Mouse (Mus musculus): ENCODE results near the gene Atr. TPM values are rescaled to one million over a fixed set of nuclear protein-coding genes. Genes with fewer than 3 reads are reported as not detected.

The Atr gene
- polyA plus RNA-seq, 2 experiments, result 3.6 TPM

GRCm38 (mm10) chr9:95961058-95961457, 103.7 kb downstream of the Atr start:
- Histone ChIP-seq H3K4me2 (ENCODE audit: low read depth) (no peak overlapping the region), H3K9ac (replicated peaks) (no peak overlapping the region), H3K36me3 (replicated peaks; ENCODE audit: control insufficient read depth, insufficient read depth, low read depth) (peaks cover 3% of the 10 kb centered on the region), H3K4me1 (replicated peaks; ENCODE audit: control insufficient read depth in 2 of 2, insufficient read depth in 2 of 2, low read length in 1 of 2) (no peaks in the 10 kb centered on the region), H3K27me3 (ENCODE audit: control insufficient read depth, insufficient read depth, low read length) (no peaks in the 10 kb centered on the region), H3K4me3 (ENCODE audit: insufficient read depth in 1 of 2, low read depth in 2 of 2, low read length in 2 of 2) (no peak overlapping the region), H3K27ac (no peak overlapping the region), H3K9me3 (ENCODE audit: control insufficient read depth, low read length) (no peaks in the 10 kb centered on the region)
- no peak for ATAC-seq (ENCODE audit: insufficient read depth)
- DNase-seq (ENCODE audit: low read depth in 3 of 3, low spot score in 3 of 3), result no peak
- TF ChIP-seq CTCF (IDR thresholded peaks at IDR 0.05; ENCODE audit: low read depth) (no peak), EP300 (IDR thresholded peaks at IDR 0.05; ENCODE audit: low read depth) (no peak)

- no peak for TF ChIP-seq EP300 (IDR thresholded peaks at IDR 0.05; ENCODE audit: low read depth)
- peaks cover 6% of the 10 kb centered on the region for H3K36me3 ChIP-seq (replicated peaks; ENCODE audit: control insufficient read depth, insufficient read depth, low read depth)
- ATAC-seq (ENCODE audit: insufficient read depth), result no peak
- no peak overlapping the region for H3K9ac ChIP-seq (replicated peaks)
- H3K4me3 ChIP-seq (ENCODE audit: insufficient read depth in 1 of 2, low read depth in 2 of 2, low read length in 2 of 2), result no peak overlapping the region
- DNase-seq (ENCODE audit: low read depth in 3 of 3, low spot score in 3 of 3), result no peak
- 86% methylated on average over 13 of the region's 13 CpGs for WGBS (ENCODE audit: insufficient replicate concordance)
- no peak overlapping the region for H3K27ac ChIP-seq
- H3K27me3 ChIP-seq (ENCODE audit: control insufficient read depth, insufficient read depth, low read length), result no peaks in the 10 kb centered on the region
- no peaks in the 10 kb centered on the region for H3K4me1 ChIP-seq (replicated peaks; ENCODE audit: control insufficient read depth in 2 of 2, insufficient read depth in 2 of 2, low read length in 1 of 2)
- no peak overlapping the region for H3K4me2 ChIP-seq (ENCODE audit: low read depth)
- H3K9me3 ChIP-seq (ENCODE audit: control insufficient read depth, low read length), result no peaks in the 10 kb centered on the region
Observed at GRCm38 (mm10) chr9:95964037-95964436, 106.6 kb downstream of the Atr start.

GRCm38 (mm10) chr9:95978279-95978678, 120.9 kb downstream of the Atr start:
- Histone ChIP-seq H3K36me3 (replicated peaks; ENCODE audit: control insufficient read depth, insufficient read depth, low read depth) (peaks cover 23% of the 10 kb centered on the region), H3K4me3 (ENCODE audit: insufficient read depth in 1 of 2, low read depth in 2 of 2, low read length in 2 of 2) (no peak overlapping the region), H3K27me3 (ENCODE audit: control insufficient read depth, insufficient read depth, low read length) (no peaks in the 10 kb centered on the region), H3K9ac (replicated peaks) (no peak overlapping the region), H3K4me1 (replicated peaks; ENCODE audit: control insufficient read depth in 2 of 2, insufficient read depth in 2 of 2, low read length in 1 of 2) (no peaks in the 10 kb centered on the region), H3K4me2 (ENCODE audit: low read depth) (no peak overlapping the region), H3K9me3 (ENCODE audit: control insufficient read depth, low read length) (no peaks in the 10 kb centered on the region), H3K27ac (no peak overlapping the region)
- ATAC-seq (ENCODE audit: insufficient read depth) (no peak), DNase-seq (ENCODE audit: low read depth in 3 of 3, low spot score in 3 of 3) (no peak)
- WGBS (ENCODE audit: insufficient replicate concordance), result 60% methylated on average over 2 of the region's 2 CpGs
- no peak for TF ChIP-seq CTCF (IDR thresholded peaks at IDR 0.05; ENCODE audit: low read depth)
- TF ChIP-seq EP300 (IDR thresholded peaks at IDR 0.05; ENCODE audit: low read depth), result no peak

GRCm38 (mm10) chr9:95979896-95980295, 122.5 kb downstream of the Atr start:
- Histone ChIP-seq H3K4me2 (ENCODE audit: low read depth) (no peak overlapping the region), H3K4me1 (replicated peaks; ENCODE audit: control insufficient read depth in 2 of 2, insufficient read depth in 2 of 2, low read length in 1 of 2) (no peaks in the 10 kb centered on the region), H3K9ac (replicated peaks) (no peak overlapping the region), H3K9me3 (ENCODE audit: control insufficient read depth, low read length) (no peaks in the 10 kb centered on the region), H3K27me3 (ENCODE audit: control insufficient read depth, insufficient read depth, low read length) (no peaks in the 10 kb centered on the region), H3K4me3 (ENCODE audit: insufficient read depth in 1 of 2, low read depth in 2 of 2, low read length in 2 of 2) (no peak overlapping the region), H3K36me3 (replicated peaks; ENCODE audit: control insufficient read depth, insufficient read depth, low read depth) (peaks cover 28% of the 10 kb centered on the region), H3K27ac (no peak overlapping the region)
- TF ChIP-seq CTCF (IDR thresholded peaks at IDR 0.05; ENCODE audit: low read depth), result no peak
- no peak for TF ChIP-seq EP300 (IDR thresholded peaks at IDR 0.05; ENCODE audit: low read depth)
- no peak for ATAC-seq (ENCODE audit: insufficient read depth)
- DNase-seq (ENCODE audit: low read depth in 3 of 3, low spot score in 3 of 3), result no peak
- WGBS (ENCODE audit: insufficient replicate concordance), result 85% methylated on average over 6 of the region's 6 CpGs

- peak in 1 of 3 experiments; percentile 7 for DNase-seq (ENCODE audit: low read depth in 3 of 3, low spot score in 3 of 3)
- Histone ChIP-seq H3K9ac (replicated peaks) (no peak overlapping the region), H3K4me1 (replicated peaks; ENCODE audit: control insufficient read depth in 2 of 2, insufficient read depth in 2 of 2, low read length in 1 of 2) (no peaks in the 10 kb centered on the region), H3K27ac (no peak overlapping the region), H3K9me3 (ENCODE audit: control insufficient read depth, low read length) (no peaks in the 10 kb centered on the region), H3K27me3 (ENCODE audit: control insufficient read depth, insufficient read depth, low read length) (no peaks in the 10 kb centered on the region), H3K36me3 (replicated peaks; ENCODE audit: control insufficient read depth, insufficient read depth, low read depth) (peaks cover 22% of the 10 kb centered on the region), H3K4me2 (ENCODE audit: low read depth) (no peak overlapping the region), H3K4me3 (ENCODE audit: insufficient read depth in 1 of 2, low read depth in 2 of 2, low read length in 2 of 2) (no peak overlapping the region)
- 85% methylated on average over 2 of the region's 2 CpGs for WGBS (ENCODE audit: insufficient replicate concordance)
- no peak for TF ChIP-seq EP300 (IDR thresholded peaks at IDR 0.05; ENCODE audit: low read depth)
- peak; percentile 53 for TF ChIP-seq CTCF (IDR thresholded peaks at IDR 0.05; ENCODE audit: low read depth)
- no peak for ATAC-seq (ENCODE audit: insufficient read depth)
Observed at GRCm38 (mm10) chr9:95992255-95992654, 134.9 kb downstream of the Atr start.

Other genes starting within 250 kb of the Atr start
- 0.57 and 1.4 TPM in 2 replicates for gene Pcolce2, start 220.0 kb upstream of the Atr start, polyA plus RNA-seq (2012; rRNA removed)
- gene Pcolce2, start 220.0 kb upstream of the Atr start, polyA plus RNA-seq (2014; fragmentation: Nextera tagmentation; extraction: Ambion mirVana), result 6.7 and 6.9 TPM in 2 replicates
- 0.44 and 0.45 TPM in 2 replicates for gene Trpc1, start 107.2 kb upstream of the Atr start, polyA plus RNA-seq (2012; rRNA removed)
- gene Trpc1, start 107.2 kb upstream of the Atr start, polyA plus RNA-seq (2014; fragmentation: Nextera tagmentation; extraction: Ambion mirVana), result 0.51 and 0.52 TPM in 2 replicates
- 2.3 and 3.2 TPM in 2 replicates for gene Pls1, start 12.3 kb upstream of the Atr start, polyA plus RNA-seq (2012; rRNA removed)
- 11.0 and 12.2 TPM in 2 replicates for gene Pls1, start 12.3 kb upstream of the Atr start, polyA plus RNA-seq (2014; fragmentation: Nextera tagmentation; extraction: Ambion mirVana)
- gene Xrn1, start 97.2 kb downstream of the Atr start, polyA plus RNA-seq (2012; rRNA removed), result 2.5 and 3.2 TPM in 2 replicates
- 4.5 and 5.3 TPM in 2 replicates for gene Xrn1, start 97.2 kb downstream of the Atr start, polyA plus RNA-seq (2014; fragmentation: Nextera tagmentation; extraction: Ambion mirVana)

Measured in liver, embryonic 14.5 days (tissue).